Mouse (Mus musculus): ENCODE measurements around the gene Rhno1. TPM values are rescaled to one million over a fixed set of nuclear protein-coding genes. Genes with fewer than 3 reads are reported as not detected.

The Rhno1 gene
- polyA plus RNA-seq, 1 experiment = 21.3 TPM

Other genes starting within 250 kb of the Rhno1 start
- 28.9 and 34.7 TPM in 2 replicates for gene Tspan9, start 219.3 kb downstream of the Rhno1 start, polyA plus RNA-seq (2012; rRNA removed)
- gene Tead4, start 62.1 kb downstream of the Rhno1 start, polyA plus RNA-seq (2012; rRNA removed) = 0.77 and 0.84 TPM in 2 replicates
- 4.0 and 4.7 TPM in 2 replicates for gene Tulp3, start 7.1 kb downstream of the Rhno1 start, polyA plus RNA-seq (2012; rRNA removed)
- gene Foxm1, start 56 bp upstream of the Rhno1 start, polyA plus RNA-seq (2012; rRNA removed) = 24.8 and 30.4 TPM in 2 replicates
- 0.06 and 0.22 TPM in 2 replicates for gene Tex52, start 12.5 kb upstream of the Rhno1 start, polyA plus RNA-seq (2012; rRNA removed)
- gene Gm44596, start 12.6 kb upstream of the Rhno1 start, polyA plus RNA-seq (2012; rRNA removed) = not detected in 2 replicates
- 0.51 and 0.69 TPM in 2 replicates for gene Nrip2, start 36.4 kb upstream of the Rhno1 start, polyA plus RNA-seq (2012; rRNA removed)
- gene Itfg2, start 62.0 kb upstream of the Rhno1 start, polyA plus RNA-seq (2012; rRNA removed) = 18.7 and 19.3 TPM in 2 replicates
- 162 and 189 TPM in 2 replicates for gene Fkbp4, start 75.8 kb upstream of the Rhno1 start, polyA plus RNA-seq (2012; rRNA removed)
- gene Pzp, start 163.8 kb upstream of the Rhno1 start, polyA plus RNA-seq (2012; rRNA removed) = 0.02 and 0.15 TPM in 2 replicates
- gene A2ml1, start 218.7 kb upstream of the Rhno1 start, polyA plus RNA-seq (2012; rRNA removed) = 0.24 and 0.71 TPM in 2 replicates

Data from large intestine, adult 2 months (tissue).